Mouse (Mus musculus) kidney, adult 9 months (tissue): ENCODE results near the gene Slc36a2.
"Not testable (repeated sequence)": the region's sequence is repeated elsewhere in the genome, so short reads cannot be mapped to it uniquely, and the experiment has no call there.

Experiments used
- DNase-seq: peaks from one replicate; pipeline ENCODE4 v3.0.0; 2022

Slc36a2 gene

GRCm38 (mm10) chr11:55131077-55131742 lies 53.7 kb downstream of the Slc36a2 start:
- DNase-seq, result no peak

- DNase-seq, result no peak
Measured at GRCm38 (mm10) chr11:55128411-55128810, 56.5 kb downstream of the Slc36a2 start.

DNA sequence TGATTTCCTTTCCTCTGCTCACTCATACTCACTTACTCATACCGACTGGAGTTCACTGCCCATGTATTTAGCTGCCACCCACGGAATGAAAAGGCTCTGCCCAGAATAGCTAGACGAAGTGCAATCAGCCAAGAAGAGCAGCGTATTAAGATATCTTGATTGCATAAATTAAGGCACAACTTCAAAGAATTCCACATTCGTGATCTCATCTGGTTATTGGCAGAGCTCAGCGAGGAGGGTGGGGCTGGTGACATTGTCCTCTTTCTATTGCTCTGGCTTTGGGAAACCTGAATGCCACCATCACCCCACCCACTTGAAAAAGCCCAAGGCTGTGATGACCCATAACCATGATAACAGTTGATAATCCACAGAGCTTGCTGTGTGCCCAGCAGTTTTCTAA lies 56.9 kb downstream of the Slc36a2 start:
- no peak for DNase-seq

DNA sequence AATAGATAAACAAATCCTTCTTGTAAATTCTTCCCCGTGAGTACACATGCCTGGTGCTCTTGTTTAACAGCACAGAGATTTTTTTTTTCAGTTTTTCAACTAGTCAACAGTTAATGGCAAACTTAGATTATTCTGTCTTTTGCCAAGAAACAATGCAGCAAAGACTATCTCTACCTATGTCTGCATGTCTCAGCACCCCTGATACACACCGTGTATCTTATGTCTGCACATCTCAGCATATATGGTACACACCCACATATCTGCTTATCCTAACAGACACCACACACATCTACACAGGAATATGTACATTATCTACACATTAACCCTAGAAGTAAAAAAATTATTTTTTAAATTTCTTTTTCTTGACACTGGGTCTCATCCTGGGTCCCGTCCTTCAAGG lies 58.2 kb downstream of the Slc36a2 start:
- DNase-seq, result no peak

DNA sequence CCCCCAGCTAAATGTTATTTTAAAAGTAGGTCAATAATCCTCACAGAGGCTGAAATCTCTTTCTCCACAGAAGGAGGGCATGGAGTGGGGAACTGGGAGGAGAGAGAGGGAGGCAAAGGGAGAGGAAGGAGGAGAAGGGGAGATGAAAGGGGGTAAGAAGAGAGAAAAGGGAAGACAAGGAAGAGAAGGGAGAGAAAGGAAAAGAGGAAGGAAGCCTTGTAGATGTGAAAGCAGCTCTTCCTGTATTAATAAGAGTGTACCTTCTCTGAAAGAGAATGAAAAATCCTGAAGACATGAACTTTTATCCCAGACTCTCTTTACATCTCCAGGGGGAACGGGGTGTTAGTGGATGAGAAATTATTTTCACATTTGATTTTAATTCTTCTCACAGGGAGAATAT lies 63.4 kb downstream of the Slc36a2 start:
- DNase-seq, result no peak

DNA sequence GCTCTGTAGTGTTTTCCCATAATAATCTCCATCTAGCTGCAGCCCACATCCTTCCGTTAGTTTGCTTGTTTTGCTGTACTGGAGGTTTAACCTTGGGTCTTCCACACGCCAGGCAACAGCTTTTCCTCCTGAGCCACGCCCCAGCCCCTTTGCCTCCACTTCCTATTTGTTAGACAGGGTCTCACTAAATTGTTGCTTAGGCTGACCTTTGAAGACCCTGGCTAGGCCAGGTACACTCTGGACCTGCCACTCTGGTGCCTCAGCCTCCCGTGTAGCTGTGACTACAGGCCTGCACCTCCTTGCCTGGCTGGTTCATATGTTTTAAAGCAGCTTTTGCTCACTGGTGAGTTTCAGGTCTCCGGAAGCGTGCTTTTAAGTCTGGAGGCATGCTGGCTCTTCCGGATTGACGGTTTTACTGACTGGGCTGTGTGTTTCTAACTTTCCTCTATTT lies 64.0 kb downstream of the Slc36a2 start:
- no peak for DNase-seq

DNA sequence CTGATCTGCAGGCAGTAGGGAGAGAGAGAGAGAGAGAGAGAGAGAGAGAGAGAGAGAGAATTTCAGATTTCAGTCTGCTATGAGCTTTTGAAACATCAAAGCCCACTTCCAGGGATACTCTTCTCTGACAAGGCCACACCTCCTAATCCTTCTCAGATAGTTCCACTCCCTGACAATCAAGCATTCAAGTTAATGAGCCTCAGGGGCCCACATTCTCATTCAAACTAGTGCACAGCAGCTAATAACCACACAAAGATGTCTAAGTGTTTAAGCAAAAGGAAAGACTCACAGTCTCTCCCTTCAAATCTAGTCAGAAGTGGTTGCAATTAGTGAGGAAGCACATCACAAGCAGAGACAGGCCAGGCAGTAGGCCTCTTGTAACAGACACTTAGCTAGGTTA lies 64.6 kb downstream of the Slc36a2 start:
- DNase-seq, result no peak

DNA sequence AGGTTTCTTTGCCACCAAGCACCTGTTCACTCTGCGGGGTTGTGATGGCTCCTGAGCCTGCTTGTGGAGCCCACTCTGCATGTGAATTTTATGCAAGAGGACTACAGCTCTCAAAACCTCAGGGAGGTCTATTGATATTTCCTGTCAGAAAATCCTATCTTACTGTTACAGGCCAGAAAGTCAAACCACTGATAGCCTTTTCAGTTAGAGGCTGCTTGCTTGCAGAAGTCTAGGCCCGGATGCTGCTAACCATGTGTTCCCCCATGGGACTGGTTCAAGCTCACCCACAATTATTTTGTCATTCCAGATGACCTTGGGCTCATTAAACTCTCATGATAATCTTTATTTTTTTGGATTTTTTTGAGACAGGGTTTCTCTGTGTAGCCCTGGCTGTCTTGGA lies 67.8 kb downstream of the Slc36a2 start:
- DNase-seq, result no peak

- no peak for DNase-seq
Measured at GRCm38 (mm10) chr11:55116004-55116403, 68.9 kb downstream of the Slc36a2 start.

DNA sequence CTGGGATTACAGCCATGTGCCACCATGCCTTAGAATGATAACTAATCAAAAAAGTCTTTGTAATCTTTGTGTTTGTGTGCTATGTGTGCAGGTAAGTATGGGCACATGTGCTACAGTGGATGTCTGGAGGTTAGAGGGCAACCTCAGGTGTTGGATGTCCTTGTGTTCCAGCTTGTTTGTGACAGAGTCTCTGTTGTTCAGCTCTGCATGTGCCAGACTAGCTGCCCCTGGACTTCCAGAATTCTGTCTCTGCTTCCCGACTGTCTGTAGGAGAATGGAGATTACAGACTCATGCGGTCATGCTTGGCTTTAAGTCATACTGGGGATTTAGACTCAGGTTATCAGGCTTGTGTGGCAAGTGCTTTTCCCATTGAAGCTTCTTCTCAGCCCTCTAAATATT lies 70.6 kb downstream of the Slc36a2 start:
- DNase-seq, result no peak

GRCm38 (mm10) chr11:55113861-55114250 lies 71.0 kb downstream of the Slc36a2 start:
- DNase-seq, result not testable (repeated sequence)

GRCm38 (mm10) chr11:55113209-55113860 lies 71.5 kb downstream of the Slc36a2 start:
- DNase-seq, result no peak

- DNase-seq, result no peak
Measured at GRCm38 (mm10) chr11:55110566-55111169, 74.2 kb downstream of the Slc36a2 start.

DNA sequence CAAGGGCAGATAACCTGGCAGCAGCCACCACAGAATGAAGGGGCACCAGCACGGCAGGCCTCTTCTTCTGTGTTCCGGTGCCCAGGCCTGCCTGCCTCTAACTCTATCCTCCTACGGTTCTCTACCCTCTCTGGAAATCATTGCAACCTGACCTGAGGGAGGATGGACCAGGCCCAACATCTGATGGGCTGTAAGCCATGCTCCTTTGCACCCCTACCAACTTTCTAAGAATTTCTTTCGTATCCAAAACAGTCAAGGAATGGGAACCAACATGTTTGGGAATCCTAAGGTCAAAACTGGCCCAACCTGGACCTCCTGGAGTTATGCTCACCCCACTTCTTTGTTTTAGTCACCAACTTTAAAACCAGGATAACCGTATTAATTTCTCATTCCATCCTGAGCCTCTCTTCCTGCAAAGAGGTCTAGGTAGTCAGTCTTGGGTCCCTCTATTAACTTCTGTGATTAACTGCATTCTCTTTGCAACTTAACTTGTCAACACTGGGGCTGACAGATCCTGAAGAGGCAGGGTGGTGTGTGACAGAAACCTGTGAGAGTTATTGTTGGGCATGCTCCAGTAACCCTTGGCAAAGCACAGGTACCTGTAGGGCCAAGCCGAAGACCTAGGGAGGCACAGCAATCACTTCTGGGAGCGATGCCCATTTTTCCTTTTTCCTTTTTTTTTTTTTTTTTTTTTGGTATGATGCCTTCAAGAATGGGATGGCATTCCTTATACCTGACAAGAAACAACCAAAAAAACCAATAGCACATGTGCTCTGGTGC lies 75.2 kb downstream of the Slc36a2 start:
- no peak for DNase-seq
